Mouse (Mus musculus) heart, adult 9 months (tissue): ENCODE results near the gene Clns1a.
A peak's percentile ranks its signal among the peaks of the same experiment; 100 is the strongest.

Experiments
- DNase-seq, 2 experiments: peaks; one replicate each; pipeline ENCODE4 v3.0.0; 2022; ENCODE audit warnings: low spot score in 2 of 2

The Clns1a gene

DNA sequence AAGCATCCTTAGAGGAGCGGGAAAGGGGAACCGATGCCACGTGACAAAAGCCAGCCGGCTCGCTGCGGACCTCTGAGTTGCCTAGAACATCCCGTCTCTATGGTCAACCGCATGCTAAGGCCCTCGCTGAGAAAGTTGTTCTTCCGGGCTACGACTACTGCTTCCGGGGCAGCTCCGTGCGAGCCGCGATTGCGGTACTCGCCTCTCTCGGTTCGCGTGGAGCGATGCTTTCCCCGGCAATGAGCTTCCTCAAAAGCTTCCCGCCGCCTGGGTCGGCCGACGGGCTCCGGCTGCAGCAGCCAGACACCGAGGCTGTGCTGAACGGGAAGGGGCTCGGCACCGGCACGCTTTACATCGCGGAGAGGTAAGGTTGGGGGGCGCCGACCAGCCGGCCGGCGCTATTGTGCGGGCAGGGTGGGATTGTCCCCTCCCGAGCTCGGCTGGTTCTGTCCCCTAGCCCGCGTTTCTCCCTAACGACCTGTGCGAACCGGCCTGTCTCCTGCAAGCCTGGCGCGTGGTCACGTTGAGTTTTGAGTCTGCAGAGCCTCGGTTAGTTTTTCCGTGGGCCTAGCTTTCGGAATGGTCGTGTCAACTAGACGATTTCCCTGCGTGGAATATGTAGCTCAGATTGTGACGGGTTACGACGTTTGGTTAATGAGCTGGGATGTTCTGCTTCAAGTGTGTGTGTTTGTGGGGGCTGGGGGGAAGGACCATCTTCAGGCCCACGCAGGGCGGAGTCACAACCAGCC, at the start of gene Clns1a:
Gene Clns1a, plus strand, starts transcription at position 129 of the 749 bp plus-strand sequence.
- peak; percentile 88 to 91 for DNase-seq

DNA sequence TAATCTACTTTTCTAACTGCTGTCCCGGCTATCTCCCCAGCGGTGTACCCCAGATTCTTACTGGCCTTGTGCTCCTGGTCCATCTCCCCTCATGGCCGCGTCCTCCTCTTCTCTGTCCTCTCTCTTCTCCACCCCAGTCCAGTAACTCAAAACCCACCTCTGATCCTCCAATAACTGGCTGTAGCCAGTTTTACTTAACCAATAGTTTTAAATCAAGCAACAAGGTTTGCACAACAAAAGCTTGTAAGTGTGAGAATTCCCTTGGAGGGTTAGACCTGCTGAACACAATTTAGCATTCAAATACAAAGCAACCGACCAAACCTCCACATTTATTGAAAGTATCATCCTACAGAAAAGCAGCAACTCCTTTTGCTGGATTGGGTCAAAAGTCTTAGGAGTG, 48.8 kb upstream of the Clns1a start:
- no peak for DNase-seq

- no peak for DNase-seq
Measured at GRCm38 (mm10) chr7:97650729-97651128, 45.7 kb upstream of the Clns1a start.

DNA sequence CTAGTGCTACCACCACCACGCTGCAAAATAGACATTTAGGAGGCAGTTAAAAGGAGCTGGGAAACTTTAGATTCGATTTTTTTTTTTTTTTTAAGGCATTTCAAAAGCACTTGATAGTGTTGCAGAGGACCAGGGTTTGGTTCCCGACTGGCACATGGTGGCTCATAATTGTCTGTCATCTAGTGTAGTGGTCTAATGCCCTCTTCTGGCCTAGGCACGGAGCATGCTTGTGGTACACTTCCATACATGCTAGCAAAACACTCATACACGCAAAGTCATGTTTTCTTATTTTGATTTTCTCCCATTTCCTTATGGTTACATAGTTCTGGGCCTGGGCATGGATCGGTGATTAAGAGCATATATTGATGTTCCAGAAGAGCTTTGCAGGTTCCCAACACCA, 40.3 kb upstream of the Clns1a start:
- DNase-seq, result no peak

- no peak for DNase-seq
Measured at GRCm38 (mm10) chr7:97661634-97662033, 34.8 kb upstream of the Clns1a start.

DNA sequence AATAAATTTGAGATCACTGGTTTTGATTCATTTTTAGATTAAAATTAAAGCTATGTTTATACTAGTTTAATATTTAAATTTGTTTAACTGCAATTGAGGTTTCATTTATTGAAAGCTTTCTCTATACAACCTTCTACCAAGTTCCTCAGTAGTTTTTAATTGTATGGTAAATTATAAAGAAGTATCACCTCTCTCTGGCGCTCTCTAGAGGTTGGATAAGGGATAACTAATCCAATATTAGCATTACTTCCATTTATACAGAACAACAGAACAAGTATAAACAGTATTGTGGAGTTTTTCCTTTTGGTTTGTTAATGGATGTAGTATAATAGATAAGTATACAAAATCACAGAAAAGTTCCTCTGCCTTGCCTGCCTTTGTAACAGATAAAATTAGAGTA, 17.2 kb upstream of the Clns1a start:
- DNase-seq, result no peak

DNA sequence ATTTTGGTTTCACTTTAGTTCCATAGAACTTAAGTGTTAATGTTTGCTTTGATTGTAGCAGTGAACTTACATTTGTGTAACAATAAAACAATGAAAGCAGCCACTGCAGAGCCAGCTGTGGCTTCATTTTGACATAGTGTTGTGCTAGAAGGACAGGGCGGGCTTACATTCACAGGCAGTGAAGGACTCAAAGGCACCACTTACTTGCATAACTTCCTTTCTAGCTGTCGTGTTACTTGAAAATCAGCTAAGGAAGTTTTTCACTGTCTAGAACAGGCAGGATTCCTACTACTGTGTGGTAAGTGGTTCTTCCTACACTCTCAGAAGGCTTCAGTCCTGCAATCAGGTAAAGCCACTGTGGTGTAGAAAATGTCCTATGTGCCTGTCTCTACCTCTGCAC, 8.6 kb upstream of the Clns1a start:
- no peak for DNase-seq

GRCm38 (mm10) chr7:97695441-97695840, 993 bp upstream of the Clns1a start:
- no peak for DNase-seq

DNA sequence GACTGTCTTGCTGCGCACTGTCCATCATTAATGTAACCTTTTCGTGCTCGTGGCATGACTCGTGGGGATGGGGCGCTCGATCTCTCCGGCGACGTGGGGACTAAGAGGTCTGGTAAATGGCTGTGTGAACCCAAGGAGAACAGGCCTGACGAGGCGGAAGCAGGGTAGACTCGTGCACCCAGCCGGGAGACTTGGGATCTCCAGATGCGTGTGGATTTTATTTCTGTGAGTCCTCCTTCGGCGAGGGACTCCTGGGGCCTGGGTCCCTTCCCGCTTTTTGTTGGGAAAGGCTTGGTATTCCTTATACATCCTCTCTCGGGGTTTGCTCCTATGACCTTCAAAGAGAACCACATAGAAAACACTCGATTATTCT, 315 bp upstream of the Clns1a start:
- no peak for DNase-seq

DNA sequence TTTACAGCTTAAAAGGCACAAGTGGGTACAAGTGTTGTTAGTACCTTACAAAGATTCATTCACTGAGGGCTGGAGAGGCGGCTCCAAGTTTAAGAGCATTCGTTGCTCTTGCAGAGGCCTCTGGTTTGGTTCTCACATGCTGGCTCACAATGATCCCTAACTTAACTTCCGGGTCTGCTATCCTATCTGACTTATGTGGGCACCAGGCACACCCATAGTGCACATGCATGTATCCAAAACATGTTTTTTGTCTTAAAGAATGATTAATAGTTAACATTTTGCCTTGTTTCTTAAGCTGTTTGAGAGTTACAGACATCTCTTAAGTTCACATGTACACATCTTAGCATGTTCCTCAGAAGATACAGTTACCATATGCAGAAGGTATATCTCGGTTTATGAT, 3.7 kb downstream of the Clns1a start:
- no peak for DNase-seq

DNA sequence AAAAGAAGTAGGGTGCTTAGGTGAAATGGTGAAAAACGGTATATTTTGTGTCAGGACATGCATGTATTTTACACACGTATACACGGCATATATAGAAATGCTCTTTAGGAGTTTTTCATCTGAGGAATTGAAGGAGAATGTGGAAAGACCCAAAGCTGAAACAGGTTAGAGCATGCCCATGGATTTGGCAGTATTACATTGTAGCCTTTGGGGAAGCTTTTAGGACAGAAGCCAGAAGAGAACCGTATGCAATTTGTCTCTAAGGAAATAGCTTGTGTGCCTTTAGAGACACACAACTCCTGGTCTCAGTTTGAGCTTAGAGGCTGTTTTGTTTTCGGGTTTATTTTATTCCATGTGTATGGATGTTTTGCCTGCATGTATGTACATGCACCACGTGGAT, 4.7 kb downstream of the Clns1a start:
- DNase-seq, result no peak

GRCm38 (mm10) chr7:97707123-97707522, 10.7 kb downstream of the Clns1a start:
- no peak for DNase-seq

GRCm38 (mm10) chr7:97707809-97708208, 11.4 kb downstream of the Clns1a start:
- DNase-seq, result no peak

DNA sequence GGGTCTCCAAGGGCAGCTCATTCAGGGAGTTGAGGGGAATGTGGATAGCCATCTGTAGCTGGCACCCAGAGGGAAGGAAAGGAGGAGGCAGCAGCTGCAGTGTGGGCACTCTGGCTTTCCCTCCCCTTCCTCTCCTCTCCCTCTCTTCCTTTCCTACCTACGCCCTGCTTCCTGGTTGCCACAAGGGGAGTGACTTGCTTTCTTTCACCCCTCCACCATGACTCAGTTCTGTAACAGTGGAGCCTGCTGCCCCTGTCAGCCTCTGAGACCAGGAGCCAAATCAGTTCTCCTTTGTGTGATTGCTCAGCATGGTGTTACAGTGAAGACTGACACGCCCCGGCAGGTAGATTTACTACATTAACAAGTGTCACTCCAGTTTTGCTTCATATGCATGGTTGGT, 12.8 kb downstream of the Clns1a start:
- DNase-seq, result no peak

DNA sequence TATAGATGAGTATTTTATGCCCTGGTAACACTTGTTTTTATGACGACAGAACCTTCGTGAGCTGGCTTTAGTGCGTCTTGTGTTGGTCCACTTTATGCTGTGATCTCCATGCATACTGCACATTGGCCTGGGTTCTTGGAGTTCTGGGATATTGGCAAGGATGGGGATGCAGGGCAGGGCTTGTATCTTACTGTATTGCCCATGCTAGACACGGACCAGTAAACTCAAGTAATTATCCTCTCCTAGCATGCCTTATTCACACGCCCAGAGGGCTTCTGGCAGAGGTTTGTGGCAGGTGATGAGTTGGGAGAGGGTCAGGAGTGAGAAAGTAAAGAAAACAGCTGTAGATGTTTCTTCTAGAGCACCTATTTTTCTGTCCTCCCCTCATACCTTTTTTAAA, 18.2 kb downstream of the Clns1a start:
- DNase-seq, result no peak

GRCm38 (mm10) chr7:97717326-97717725, 20.9 kb downstream of the Clns1a start:
- no peak for DNase-seq

DNA sequence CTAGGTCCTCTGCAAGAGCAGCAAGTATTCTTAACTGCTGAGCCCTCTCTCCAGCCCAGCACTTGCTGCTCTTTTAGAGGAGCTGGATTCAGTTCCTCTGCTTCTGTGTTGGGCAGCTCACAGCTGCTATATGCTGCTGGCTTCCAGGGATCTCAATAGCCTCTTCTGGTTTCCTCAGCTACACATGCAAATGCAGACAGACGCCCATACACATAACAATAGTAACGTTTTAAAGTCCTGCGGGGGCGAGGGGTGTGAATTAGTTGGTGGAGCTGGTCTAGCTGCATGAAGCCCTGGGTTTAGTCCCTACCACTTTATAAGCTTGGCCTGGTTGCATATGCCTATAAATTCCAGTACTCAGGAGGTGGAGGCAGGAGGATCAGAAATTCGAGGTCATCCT, 22.6 kb downstream of the Clns1a start:
- DNase-seq, result no peak

- no peak for DNase-seq
Measured at GRCm38 (mm10) chr7:97720109-97720508, 23.7 kb downstream of the Clns1a start.

DNA sequence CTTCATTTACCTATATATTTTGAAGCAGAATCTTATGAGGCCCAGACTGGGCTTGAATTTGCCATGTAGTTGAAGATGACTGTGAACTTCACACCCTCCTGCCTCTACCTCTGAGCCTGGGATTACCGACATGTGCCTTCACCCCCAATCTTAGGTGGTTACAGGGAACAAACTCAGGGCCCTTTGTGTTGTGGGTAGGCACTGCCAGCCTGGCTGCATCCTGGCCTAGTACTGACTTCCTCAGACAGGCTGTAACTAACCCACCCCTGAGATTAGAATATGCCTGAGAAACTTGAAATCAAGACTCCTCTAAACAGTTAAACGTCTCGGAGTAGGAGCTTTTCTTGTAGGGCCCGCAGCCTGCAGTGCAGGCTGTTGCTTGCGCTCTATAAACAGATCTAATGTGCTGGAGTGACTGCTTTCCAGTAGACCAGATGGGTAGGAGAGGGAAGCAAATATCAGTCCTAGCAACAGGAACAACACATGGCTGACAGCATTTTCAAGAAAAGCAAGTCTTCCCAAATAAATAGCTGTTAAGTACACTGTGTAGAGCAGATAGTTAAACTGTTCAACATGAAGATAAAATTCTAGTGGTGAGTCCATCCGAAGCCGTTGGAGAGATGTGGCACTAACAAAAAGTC, 26.0 kb downstream of the Clns1a start:
- DNase-seq, result no peak

GRCm38 (mm10) chr7:97723646-97724538, 27.5 kb downstream of the Clns1a start:
- no peak for DNase-seq

DNA sequence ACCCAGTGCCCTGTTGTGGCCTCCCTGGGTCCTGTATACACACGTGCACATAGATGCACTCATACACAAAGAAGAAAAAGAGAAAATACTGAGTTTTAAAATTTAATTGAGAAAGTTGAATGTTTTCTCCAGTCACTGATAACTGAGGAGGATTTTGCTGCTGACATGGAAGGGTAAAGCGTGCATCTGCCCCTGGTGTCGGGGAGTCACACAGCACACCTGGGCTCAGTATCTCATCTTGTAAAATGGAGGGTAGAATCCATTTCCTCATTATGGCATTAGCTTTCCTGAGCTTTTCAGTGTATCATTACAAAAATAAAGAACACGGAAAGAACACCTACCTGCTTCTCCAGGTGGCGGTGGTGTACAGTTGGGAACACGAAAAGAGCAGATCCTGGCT, 29.0 kb downstream of the Clns1a start:
- DNase-seq, result no peak

GRCm38 (mm10) chr7:97726080-97726479, 29.6 kb downstream of the Clns1a start:
- DNase-seq, result no peak

DNA sequence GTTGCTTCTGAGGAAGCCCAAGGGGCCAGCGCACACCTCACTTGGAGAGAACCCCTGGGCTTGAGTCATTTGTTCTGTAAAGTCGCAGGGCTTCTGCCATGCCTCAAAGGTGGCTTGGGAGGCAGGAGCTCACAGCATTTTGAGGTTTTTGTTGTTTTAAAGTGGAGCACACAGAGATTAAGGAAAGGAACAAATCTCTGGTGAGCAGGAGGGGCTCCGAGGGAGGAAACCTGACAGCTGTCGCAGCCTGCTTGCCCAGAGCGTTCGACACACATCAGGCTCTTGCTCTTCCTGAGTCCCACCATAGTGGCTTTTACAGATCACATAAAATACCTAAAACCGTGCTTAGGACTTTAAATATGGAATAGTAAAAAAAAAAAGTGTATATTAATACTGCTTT, 30.3 kb downstream of the Clns1a start:
- no peak for DNase-seq
